Mouse (Mus musculus): Measurements from ENCODE around the gene Prkra. TPM values are rescaled to one million over a fixed set of nuclear protein-coding genes. Genes with fewer than 3 reads are reported as not detected.
"Not testable (repeated sequence)": the region's sequence is repeated elsewhere in the genome, so short reads cannot be mapped to it uniquely, and the experiment has no call there.

Gene Prkra
- total and polyA plus RNA-seq, 2 experiments from 2014 or later = 97.5 to 113 TPM

GRCm38 (mm10) chr2:76639637-76640036 is 8.2 kb downstream of the Prkra start:
- Histone ChIP-seq H3K9me3 (ENCODE audit: low read length) (no peaks in the 10 kb centered on the region), H3K27me3 (ENCODE audit: insufficient read depth, low read length) (no peaks in the 10 kb centered on the region), H3K36me3 (ENCODE audit: insufficient read depth) (peaks cover 57% of the 10 kb centered on the region), H3K9ac (no peak overlapping the region), H3K4me2 (ENCODE audit: low read depth) (no peak overlapping the region), H3K4me1 (ENCODE audit: insufficient read depth) (no peaks in the 10 kb centered on the region), H3K27ac (ENCODE audit: low read depth, low read length) (no peak overlapping the region), H3K4me3 (ENCODE audit: low read depth, low read length) (no peak overlapping the region)
- WGBS = 94% methylated on average over 2 of the region's 2 CpGs
- no peak for ATAC-seq
- no peak for DNase-seq
- TF ChIP-seq CTCF (IDR thresholded peaks at IDR 0.05; ENCODE audit: low read depth) = no peak

- Histone ChIP-seq H3K9ac (no peak overlapping the region), H3K9me3 (ENCODE audit: low read length) (no peaks in the 10 kb centered on the region), H3K27ac (ENCODE audit: low read depth, low read length) (no peak overlapping the region), H3K27me3 (ENCODE audit: insufficient read depth, low read length) (no peaks in the 10 kb centered on the region), H3K4me3 (ENCODE audit: low read depth, low read length) (no peak overlapping the region), H3K36me3 (ENCODE audit: insufficient read depth) (peaks cover 73% of the 10 kb centered on the region), H3K4me1 (ENCODE audit: insufficient read depth) (no peaks in the 10 kb centered on the region), H3K4me2 (ENCODE audit: low read depth) (no peak overlapping the region)
- no peak for ATAC-seq
- DNase-seq = no peak
- no peak for TF ChIP-seq CTCF (IDR thresholded peaks at IDR 0.05; ENCODE audit: low read depth)
- 63% methylated on average over 4 of the region's 4 CpGs for WGBS
These were observed 16.2 kb downstream of the Prkra start for GRCm38 (mm10) chr2:76631600-76631999.

- Histone ChIP-seq H3K9ac (no peak overlapping the region), H3K4me1 (ENCODE audit: insufficient read depth) (no peaks in the 10 kb centered on the region), H3K4me3 (ENCODE audit: low read depth, low read length) (no peak overlapping the region), H3K36me3 (ENCODE audit: insufficient read depth) (peaks cover 70% of the 10 kb centered on the region), H3K27ac (ENCODE audit: low read depth, low read length) (no peak overlapping the region), H3K9me3 (ENCODE audit: low read length) (no peaks in the 10 kb centered on the region), H3K27me3 (ENCODE audit: insufficient read depth, low read length) (no peaks in the 10 kb centered on the region), H3K4me2 (ENCODE audit: low read depth) (no peak overlapping the region)
- WGBS = 96% methylated on average over 12 of the region's 12 CpGs
- TF ChIP-seq CTCF (IDR thresholded peaks at IDR 0.05; ENCODE audit: low read depth) = no peak
- DNase-seq = no peak
- no peak for ATAC-seq
These were observed 17.5 kb downstream of the Prkra start for GRCm38 (mm10) chr2:76630293-76630692.

- not testable (repeated sequence) for ATAC-seq; H3K27me3 ChIP-seq (ENCODE audit: insufficient read depth, low read length)
- WGBS = 98% methylated on average over 2 of the region's 2 CpGs
These were observed 25.5 kb downstream of the Prkra start for GRCm38 (mm10) chr2:76622316-76622715.

DNA sequence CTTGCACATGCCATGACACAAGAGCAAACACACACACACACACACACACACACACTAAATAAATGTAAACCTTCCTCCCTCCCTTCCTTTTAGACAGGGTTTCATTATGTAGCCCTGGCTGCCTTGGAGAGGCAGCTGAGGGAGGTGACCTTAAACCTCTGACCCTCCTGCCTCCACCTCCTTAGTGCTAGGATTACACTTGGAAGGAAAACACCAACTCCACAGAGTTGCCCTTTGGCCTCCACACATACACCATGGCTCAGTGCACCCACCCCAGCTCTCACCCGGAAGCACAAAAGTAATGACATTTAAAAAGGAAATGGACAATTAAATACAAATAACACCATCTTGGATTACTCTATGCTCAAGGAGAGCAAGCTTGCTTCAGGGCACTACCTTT is 26.1 kb downstream of the Prkra start:
- peaks cover 25% of the 10 kb centered on the region; the same call in 1 of the 2 replicates for H3K36me3 ChIP-seq (ENCODE audit: insufficient read depth)
- no peaks in the 10 kb centered on the region for H3K9me3 ChIP-seq (ENCODE audit: low read length)
- WGBS = 91% methylated on average over 1 of the region's 1 CpGs
- no peaks in the 10 kb centered on the region for H3K4me1 ChIP-seq (ENCODE audit: insufficient read depth)
- H3K27ac ChIP-seq (ENCODE audit: low read depth, low read length) = no peak overlapping the region
- H3K27me3 ChIP-seq (ENCODE audit: insufficient read depth, low read length) = no peaks in the 10 kb centered on the region
- ATAC-seq (no peak), DNase-seq (no peak)
- H3K9ac ChIP-seq = no peak overlapping the region
- H3K4me3 ChIP-seq (ENCODE audit: low read depth, low read length) = no peak overlapping the region
- no peak overlapping the region for H3K4me2 ChIP-seq (ENCODE audit: low read depth)
- no peak for TF ChIP-seq CTCF (IDR thresholded peaks at IDR 0.05; ENCODE audit: low read depth)

More at GRCm38 (mm10) chr2:76622316-76622715, 25.5 kb downstream of the Prkra start:
- not testable (repeated sequence) for H3K4me3 ChIP-seq (ENCODE audit: low read depth, low read length); H3K9me3 ChIP-seq (ENCODE audit: low read length); H3K9ac ChIP-seq; H3K4me1 ChIP-seq (ENCODE audit: insufficient read depth); H3K4me2 ChIP-seq (ENCODE audit: low read depth); DNase-seq; H3K27ac ChIP-seq (ENCODE audit: low read depth, low read length)
- peaks cover 25% of the 10 kb centered on the region for H3K36me3 ChIP-seq (ENCODE audit: insufficient read depth)

- no peak for ATAC-seq
- no peak for TF ChIP-seq CTCF (IDR thresholded peaks at IDR 0.05; ENCODE audit: low read depth)
- no peak for DNase-seq
- WGBS = 94% methylated on average over 5 of the region's 5 CpGs
- Histone ChIP-seq H3K9ac (no peak overlapping the region), H3K36me3 (ENCODE audit: insufficient read depth) (peaks cover 16% of the 10 kb centered on the region; the same call in 1 of the 2 replicates), H3K4me2 (ENCODE audit: low read depth) (no peak overlapping the region), H3K4me3 (ENCODE audit: low read depth, low read length) (no peak overlapping the region), H3K27ac (ENCODE audit: low read depth, low read length) (no peak overlapping the region), H3K4me1 (ENCODE audit: insufficient read depth) (no peaks in the 10 kb centered on the region), H3K9me3 (ENCODE audit: low read length) (no peaks in the 10 kb centered on the region), H3K27me3 (ENCODE audit: insufficient read depth, low read length) (no peaks in the 10 kb centered on the region)
These were observed 27.6 kb downstream of the Prkra start for GRCm38 (mm10) chr2:76620188-76620587.

DNA sequence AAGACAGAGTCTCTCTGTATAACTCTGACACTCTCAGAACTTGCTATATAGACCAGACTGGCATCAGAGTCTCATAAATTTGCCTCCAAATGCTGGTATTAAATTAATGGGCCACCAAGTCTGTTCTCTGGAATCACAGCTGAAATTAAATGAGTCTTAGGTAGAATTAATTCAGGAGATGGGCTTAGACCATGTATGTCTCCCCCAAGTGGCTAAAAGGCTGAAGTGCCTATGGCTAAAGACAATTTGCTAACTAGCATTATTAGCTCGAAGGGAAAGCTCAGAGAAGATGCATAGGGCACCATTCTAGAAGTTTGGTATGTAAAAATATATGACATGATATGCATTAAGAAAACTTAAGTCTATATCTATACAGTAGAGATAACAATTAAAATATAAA is 29.7 kb downstream of the Prkra start:
- Histone ChIP-seq H3K27me3 (ENCODE audit: insufficient read depth, low read length) (no peaks in the 10 kb centered on the region), H3K4me3 (ENCODE audit: low read depth, low read length) (no peak overlapping the region), H3K27ac (ENCODE audit: low read depth, low read length) (no peak overlapping the region), H3K4me2 (ENCODE audit: low read depth) (no peak overlapping the region), H3K4me1 (ENCODE audit: insufficient read depth) (no peaks in the 10 kb centered on the region), H3K9me3 (ENCODE audit: low read length) (no peaks in the 10 kb centered on the region), H3K9ac (no peak overlapping the region), H3K36me3 (ENCODE audit: insufficient read depth) (peaks cover 10% of the 10 kb centered on the region; the same call in 1 of the 2 replicates)
- ATAC-seq (peak; percentile 73), DNase-seq (peak; percentile 83)
- TF ChIP-seq CTCF (IDR thresholded peaks at IDR 0.05; ENCODE audit: low read depth) = peak; percentile 87
- 18% methylated on average over 1 of the region's 1 CpGs for WGBS

- DNase-seq = no peak
- Histone ChIP-seq H3K36me3 (ENCODE audit: insufficient read depth) (no peaks in the 10 kb centered on the region), H3K4me2 (ENCODE audit: low read depth) (no peak overlapping the region), H3K4me3 (ENCODE audit: low read depth, low read length) (no peak overlapping the region), H3K27ac (ENCODE audit: low read depth, low read length) (no peak overlapping the region), H3K27me3 (ENCODE audit: insufficient read depth, low read length) (no peaks in the 10 kb centered on the region), H3K9me3 (ENCODE audit: low read length) (no peaks in the 10 kb centered on the region), H3K9ac (no peak overlapping the region), H3K4me1 (ENCODE audit: insufficient read depth) (no peaks in the 10 kb centered on the region)
- WGBS = 86% methylated on average over 3 of the region's 3 CpGs
- ATAC-seq = no peak
- no peak for TF ChIP-seq CTCF (IDR thresholded peaks at IDR 0.05; ENCODE audit: low read depth)
These were observed 35.8 kb downstream of the Prkra start for GRCm38 (mm10) chr2:76611996-76612395.

Data from forebrain, postnatal 0 days (tissue).